Mouse (Mus musculus) spleen, adult 18-20 months (tissue): ENCODE results near the gene Ryr3.

Experiments used
- DNase-seq, 2 experiments: peaks; one replicate each; pipeline ENCODE4 v3.0.0; 2022; ENCODE audit warnings: mixed read lengths in 2 of 2

The Ryr3 gene

DNA sequence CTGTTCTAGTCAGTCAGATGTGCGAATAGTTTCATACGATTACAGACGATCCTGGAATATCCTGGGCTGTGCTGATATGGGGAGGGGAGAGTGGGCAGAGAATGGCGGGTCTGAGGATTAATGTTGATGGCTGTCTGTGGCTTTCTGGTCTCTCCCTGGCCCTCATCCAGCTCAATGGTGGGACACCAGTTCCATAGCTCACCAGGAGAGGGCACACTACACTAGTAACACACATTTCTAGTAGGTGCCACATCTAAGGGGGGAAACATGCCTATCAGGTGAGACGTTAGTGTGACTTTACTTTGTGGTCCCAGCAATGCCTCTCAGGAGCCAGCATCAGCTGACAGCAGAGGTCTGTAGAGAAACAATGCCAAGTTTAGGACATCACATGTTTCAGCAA lies 451.9 kb downstream of the Ryr3 start:
- DNase-seq, result peak in 1 of 2 experiments; percentile 20

- DNase-seq, result no peak
Measured at GRCm38 (mm10) chr2:112764274-112764673, 452.6 kb downstream of the Ryr3 start.

GRCm38 (mm10) chr2:112762006-112762405 lies 454.9 kb downstream of the Ryr3 start:
- DNase-seq, result no peak

- DNase-seq, result no peak
Measured at GRCm38 (mm10) chr2:112761196-112761913, 455.5 kb downstream of the Ryr3 start.

DNA sequence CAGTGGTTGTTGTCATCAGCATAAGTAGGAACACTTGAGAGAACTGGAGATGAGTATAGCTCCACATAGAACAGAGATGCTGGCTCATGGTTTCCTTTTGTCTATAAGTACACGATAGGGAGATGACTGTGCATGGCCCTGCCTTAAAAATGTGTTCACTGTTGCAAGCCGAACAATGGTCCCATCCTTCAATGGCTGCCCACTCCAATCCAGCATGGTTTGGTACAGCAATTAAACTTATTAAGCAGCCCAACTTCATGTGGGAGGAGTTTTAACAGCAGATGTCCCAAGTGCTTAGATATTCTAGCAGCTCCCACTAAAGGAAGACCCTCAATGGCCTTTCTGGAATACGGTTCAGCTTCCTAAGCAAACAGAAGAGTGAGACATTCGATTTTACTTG lies 456.2 kb downstream of the Ryr3 start:
- DNase-seq, result no peak

GRCm38 (mm10) chr2:112759678-112760077 lies 457.2 kb downstream of the Ryr3 start:
- DNase-seq, result no peak

- no peak for DNase-seq
Measured at GRCm38 (mm10) chr2:112758732-112759131, 458.2 kb downstream of the Ryr3 start.

DNA sequence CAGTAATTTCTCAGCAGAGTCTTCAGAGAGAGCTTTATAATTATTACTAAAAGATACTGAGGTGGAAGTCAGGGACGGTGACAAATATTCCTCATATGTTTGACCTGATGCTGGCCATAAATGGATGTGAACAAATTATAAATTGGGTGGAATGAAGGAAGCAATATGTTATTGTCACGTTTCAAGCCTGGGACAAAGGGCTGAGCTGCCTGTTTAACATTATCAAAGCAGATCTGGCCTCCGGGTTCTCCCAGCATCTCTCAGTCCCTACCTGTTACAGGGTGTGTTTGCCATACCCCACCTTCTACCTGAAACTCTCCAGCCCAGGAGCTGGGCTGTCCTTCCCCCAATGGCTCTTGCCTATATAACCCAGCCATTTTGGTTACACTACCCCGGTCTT lies 463.6 kb downstream of the Ryr3 start:
- no peak for DNase-seq

DNA sequence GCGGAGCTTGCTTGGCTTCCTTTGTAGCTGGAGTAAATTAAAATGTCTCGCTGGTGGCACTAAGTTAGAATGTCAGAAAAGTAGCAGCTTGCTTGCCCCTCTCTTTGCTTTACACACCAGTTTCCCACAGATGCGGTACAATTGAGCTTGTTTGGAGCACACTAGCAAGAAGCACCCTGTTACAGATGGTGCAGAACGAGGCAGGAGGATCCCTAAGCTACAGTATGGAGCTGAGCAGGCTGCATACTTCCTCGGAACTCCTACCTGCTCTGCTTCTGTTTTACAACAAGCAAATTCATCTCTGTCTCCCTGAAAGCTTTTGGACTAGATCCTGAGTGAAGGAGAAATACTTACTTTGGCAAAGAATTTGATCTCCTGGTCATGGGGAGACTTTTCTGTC lies 465.5 kb downstream of the Ryr3 start:
- DNase-seq, result no peak

DNA sequence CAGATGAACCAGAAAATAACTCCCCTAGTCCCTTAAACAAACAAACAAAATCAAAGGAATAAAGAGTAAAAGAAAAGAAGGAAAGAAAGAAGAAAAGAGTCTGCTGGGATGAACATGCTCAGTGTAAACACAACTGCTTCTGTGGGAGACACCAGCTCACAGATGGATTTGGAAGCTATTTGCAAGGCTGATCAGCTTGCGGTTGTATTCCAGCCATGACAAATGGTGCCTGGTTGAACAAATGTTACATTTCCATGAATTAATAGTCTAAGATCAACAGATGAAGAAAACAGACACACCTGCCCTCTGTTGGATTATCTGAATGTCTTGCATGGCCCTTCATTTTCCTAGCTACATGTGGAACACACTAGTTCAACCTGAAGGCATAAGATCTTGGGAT lies 468.4 kb downstream of the Ryr3 start:
- DNase-seq, result no peak

DNA sequence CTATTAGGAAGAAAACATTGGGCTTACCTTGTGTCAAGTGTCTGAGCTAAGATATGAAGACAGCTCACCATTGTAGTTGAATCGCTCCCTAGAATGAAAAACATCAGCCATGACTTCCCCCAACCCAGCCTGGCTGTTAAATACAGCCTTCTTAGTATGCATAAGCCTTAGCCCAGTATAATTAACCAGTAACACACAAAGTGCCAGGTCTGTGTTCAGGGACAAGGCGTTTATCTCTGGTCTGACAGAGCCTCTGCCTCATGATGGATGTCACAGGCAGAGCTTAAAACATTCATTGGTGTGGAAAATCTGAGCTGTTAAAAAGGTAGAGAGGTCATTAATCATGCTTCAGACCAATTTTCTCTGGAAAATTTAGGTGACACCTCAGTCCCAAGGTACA lies 484.0 kb downstream of the Ryr3 start:
- no peak for DNase-seq

DNA sequence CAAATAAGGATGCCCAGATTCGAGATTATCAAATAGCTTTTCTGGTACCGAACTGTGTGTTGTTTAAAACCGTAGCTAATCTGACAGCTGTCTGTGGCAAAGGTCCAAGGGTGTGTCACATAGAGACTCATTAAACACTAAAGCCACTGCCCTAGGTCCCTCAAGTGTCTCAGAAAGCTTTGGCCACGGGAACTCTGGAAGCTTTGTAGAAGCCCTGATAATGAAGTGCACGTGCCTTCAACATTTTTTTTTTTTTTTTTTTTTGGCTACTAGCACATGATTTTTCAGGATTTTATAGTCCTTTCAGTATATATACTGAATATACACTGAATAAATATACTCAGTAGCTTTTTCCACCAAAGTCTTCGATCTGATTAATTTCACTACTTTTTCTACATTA lies 489.1 kb downstream of the Ryr3 start:
- DNase-seq, result no peak

GRCm38 (mm10) chr2:112721217-112721616 lies 495.7 kb downstream of the Ryr3 start:
- DNase-seq, result no peak

GRCm38 (mm10) chr2:112720715-112721114 lies 496.2 kb downstream of the Ryr3 start:
- DNase-seq, result no peak

- DNase-seq, result no peak
Measured at GRCm38 (mm10) chr2:112714648-112715047, 502.2 kb downstream of the Ryr3 start.

- no peak for DNase-seq
Measured at GRCm38 (mm10) chr2:112681817-112682216, 535.1 kb downstream of the Ryr3 start.

GRCm38 (mm10) chr2:112677246-112677645 lies 539.6 kb downstream of the Ryr3 start:
- DNase-seq, result no peak

GRCm38 (mm10) chr2:112676721-112677120 lies 540.2 kb downstream of the Ryr3 start:
- no peak for DNase-seq

GRCm38 (mm10) chr2:112676175-112676574 lies 540.7 kb downstream of the Ryr3 start:
- DNase-seq, result no peak

- DNase-seq, result no peak
Measured at GRCm38 (mm10) chr2:112669461-112669860, 547.4 kb downstream of the Ryr3 start.

GRCm38 (mm10) chr2:112656131-112656530 lies 560.8 kb downstream of the Ryr3 start:
- DNase-seq, result no peak

- no peak for DNase-seq
Measured at GRCm38 (mm10) chr2:112653836-112654235, 563.1 kb downstream of the Ryr3 start.

DNA sequence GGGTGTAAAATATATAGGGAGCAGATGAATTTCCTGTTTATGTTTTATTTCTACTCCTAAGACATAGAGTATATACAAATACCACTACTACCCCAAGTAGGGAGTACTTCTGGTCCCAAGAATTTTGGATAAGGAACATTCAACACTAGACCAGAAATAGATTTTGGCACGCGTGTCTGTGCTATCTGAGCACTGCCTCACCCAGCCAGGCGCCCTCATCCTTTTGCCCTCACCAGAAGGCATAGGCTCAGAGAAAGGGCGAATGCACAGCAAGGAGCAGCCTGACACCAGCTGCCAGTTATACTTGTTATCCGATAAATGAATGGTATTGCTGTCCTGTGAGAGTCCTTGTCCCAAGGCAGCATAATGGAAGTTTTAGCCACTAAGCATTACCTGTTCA lies 579.7 kb downstream of the Ryr3 start:
- DNase-seq, result no peak

DNA sequence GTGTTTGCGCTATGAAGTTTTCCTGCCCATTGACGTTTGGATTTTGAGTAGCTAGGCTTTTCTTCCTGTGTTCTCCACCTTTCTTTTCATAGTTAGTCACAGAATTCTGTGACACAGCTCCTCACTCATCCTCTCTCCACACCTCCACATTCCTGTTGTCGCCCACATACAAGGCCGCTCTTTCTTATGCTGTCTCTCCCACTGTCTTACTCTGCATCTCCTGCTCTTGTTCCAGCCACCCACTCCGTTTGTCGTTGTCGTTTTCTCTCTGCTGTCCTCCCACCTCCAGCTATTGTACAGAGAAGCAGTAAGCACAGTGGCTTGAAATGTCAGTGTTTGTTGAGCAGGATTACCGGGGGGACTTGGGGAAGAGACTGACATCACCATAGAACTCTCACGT lies 584.4 kb downstream of the Ryr3 start:
- no peak for DNase-seq

GRCm38 (mm10) chr2:112630669-112631068 lies 586.2 kb downstream of the Ryr3 start:
- DNase-seq, result no peak
